Mouse (Mus musculus) cerebellum, adult 8-10 months (tissue): ENCODE data around the gene Zfp692.
"Not testable (repeated sequence)": the region's sequence is repeated elsewhere in the genome, so short reads cannot be mapped to it uniquely, and the experiment has no call there.

ENCODE experiments used
- DNase-seq: peaks from one replicate; pipeline ENCODE4 v3.0.0; 2022

Gene Zfp692

GRCm38 (mm10) chr11:58357042-58357441 lies 50.2 kb downstream of the Zfp692 start:
- DNase-seq = no peak

GRCm38 (mm10) chr11:58357844-58358534 lies 51.1 kb downstream of the Zfp692 start:
- DNase-seq = no peak

- not testable (repeated sequence) for DNase-seq
Measured at GRCm38 (mm10) chr11:58362562-58362961, 55.7 kb downstream of the Zfp692 start.
